Mouse (Mus musculus) T-cell, adult 2 months (primary cell): ENCODE measurements around the gene Axl.

Experiments used
- DNase-seq: peaks from one replicate; pipeline ENCODE4 v3.0.0; 2022; ENCODE audit warnings: low spot score

Axl gene

DNA sequence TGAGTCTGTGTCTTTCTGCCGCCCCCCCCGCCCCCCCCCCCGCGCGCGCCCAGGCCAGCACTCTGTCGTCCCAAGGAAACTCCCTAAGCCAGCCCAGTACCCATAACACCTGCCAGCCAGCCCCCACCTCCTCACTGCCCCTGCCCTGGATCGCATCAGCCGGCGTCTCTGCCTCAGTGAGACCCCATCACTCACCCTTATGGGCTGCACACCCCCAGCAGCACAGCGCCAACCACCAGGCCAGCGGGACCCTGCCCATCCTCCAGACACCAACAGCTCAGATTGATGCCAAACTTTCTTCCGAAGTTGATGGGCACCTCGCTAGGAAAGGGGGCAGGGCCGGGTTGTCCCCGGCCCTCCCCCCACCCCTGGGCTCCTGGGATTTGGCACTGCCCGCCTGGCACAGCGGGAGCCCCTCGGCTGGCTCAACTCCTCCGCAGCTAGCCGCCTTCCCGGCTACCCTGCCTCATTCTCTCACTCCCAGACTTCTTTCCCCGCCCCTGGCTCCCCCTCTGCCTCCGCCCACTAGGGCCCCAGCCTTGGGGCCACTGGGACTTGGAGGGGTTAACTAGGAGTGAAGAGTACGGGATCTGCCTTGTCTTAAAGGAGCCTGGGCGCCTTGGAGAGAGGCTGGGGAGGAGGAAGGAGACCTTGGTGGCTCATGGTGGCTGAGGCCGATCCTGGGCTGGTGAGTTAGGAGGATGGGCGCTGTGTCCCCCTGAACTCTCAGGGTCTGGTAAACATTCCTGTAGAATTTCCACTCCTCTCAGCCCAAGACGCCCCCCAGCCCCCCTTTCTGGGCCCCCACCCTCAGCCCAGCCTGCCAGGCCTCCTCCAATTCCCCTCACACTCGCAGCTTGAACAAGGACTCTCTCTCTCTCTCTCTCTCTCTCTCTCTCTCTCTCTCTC, at the start of gene Axl:
Axl (minus strand) TSS at position 486 of the 909 bp plus-strand sequence.
- DNase-seq = no peak

DNA sequence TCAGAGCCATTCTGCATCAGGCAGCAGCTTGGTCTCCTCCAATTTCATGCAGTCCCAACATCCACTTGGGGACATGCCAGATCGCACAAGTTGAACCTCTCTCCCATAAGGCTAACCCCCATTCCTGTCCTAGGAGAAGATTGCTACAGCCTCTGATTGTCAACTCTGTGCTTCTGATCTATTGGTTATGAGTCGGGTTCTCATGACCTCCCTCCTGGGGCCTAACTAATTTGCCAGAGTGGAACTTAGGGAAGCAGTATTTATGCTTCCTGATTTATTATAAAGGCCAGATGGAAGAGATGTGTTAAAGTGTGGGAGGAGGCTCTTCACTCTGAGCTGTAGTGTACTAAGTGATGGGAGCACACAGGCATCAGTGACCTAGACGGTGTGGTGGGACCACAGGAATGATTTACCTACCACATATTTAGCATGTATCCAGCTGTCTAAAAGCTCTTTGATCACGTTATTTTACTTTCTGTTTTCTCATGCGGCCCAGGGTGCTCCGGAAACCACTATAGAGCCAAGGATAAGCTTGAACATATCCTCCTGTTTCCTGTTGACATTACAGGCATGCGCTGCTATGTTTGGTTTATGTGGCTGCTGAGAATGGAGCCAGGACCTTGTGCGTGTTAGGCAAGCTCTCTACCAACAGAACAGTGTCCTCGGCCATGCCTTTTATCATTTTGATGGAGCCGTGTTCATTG, 46.8 kb upstream of the Axl start:
- peak; percentile 86 for DNase-seq

DNA sequence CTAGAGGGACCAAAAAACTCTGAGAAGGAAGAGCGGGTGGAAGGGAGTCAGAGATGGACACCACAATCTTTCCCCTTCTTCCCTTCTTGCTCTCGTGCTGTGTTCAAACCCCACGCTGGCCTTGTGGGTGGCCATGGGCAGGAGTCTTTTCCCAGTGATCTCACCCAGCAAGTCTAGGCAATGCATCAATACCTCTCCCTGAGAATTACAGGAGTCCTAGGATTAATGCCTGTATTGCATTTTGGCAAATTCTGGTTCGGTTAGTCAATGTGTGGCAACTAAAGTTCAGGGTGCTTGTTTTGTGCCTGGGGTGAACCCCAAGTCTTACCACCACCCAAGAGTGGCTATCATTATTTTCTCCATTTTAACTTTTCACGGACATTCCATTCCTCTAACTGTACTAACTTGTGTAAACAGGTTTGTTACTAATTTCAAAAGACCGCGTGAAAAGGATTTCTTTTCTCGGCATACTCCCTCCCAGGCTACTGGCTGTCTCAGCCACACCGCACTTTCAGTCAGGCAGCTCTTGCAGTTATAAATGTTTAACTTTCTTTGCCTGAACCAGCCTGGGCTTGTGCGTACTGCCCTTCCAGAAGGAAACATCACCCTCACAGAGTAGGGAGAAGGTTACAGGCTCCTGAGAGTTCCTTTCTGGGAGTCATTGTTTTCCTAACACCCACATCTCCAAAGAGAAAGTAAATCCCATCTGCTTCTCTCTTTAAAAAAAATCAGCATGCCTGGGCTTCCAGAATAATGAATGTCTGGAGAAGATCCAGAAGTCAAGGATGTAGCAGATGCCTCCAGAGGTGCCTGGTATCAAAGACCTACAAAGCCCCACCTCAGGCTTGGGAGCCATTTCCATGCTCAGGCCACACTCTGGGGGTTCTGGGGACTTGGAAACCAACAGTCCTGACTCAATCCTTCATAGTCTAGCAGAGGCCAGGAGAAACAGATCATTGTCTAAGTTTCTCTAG, 43.3 kb upstream of the Axl start:
- no peak for DNase-seq

DNA sequence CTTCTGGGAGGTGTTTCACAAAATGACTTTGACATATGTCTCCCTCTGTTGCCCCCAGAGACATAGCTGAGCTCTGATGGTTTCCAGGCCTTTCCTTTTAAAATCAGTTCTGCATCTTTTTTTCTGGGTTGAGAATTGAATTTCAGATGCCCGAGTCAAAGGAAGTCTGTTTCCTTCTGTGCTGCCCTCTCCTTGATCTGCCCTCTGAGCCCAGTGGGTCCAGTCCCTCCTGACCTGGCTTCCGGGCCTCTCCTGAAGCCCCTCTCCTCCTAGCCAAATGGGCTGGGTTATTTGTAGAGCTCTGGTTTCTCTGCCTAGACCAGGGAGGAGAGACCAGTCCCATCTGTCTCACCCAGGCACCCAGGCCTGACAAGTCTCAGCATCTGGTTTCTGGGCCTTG, 41.7 kb upstream of the Axl start:
- no peak for DNase-seq

DNA sequence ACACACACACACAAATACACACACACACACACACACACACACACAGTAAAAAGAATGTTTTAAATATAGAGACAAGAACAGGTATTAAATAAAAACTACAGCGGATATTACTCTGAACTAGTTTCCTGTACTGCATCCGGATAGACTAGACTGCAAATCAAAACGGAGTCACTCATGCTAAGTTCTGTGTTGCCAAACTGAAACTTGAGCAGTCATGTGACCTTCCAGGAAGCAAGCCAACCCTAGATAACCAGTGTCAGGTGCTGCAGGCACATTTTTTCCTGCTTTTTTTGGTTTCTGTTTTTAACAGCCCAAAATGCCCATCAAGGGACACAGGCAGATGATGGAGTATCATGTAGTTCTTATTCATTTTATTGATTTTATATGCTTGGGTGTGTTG, 38.7 kb upstream of the Axl start:
- DNase-seq = peak; percentile 49

DNA sequence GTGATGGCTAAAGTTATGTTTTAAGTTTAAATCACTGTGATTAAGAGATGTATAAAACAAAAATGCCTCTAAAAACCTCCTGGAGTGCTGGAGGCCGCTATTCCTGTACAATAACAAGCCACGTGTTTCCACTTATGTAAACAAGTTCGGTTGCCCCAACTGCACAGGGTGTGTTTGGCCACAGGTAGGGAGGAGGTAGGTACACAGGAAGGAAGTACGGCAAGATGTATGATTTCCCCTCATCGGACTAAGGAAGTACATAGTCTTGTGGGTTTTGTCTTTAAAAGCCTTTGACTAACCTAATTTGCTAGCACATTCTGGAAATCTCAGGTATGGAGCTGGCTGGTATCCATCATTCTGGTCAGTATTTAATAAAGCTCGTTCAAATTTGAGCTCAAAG, 37.5 kb upstream of the Axl start:
- DNase-seq = peak; percentile 41

DNA sequence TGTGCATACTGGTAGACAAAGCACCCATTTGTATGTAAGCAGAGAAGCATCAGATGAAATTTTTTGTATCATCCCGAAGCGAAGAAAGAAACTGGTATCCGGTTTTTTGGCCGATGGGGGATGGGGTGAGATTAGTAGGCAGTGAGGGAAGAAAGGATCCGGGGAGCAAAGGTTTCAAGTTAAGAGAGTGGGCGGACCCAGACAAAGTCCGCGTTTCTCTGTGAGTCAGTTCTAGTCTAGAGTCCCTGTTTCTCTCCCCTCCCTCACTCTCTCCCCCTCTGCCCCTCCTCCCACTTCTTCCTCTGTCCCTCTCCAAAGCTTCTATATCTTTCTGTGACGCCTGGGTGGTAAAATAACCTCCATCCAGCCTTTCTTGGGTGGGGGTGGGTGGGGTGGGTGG, 36.5 kb upstream of the Axl start:
- no peak for DNase-seq

DNA sequence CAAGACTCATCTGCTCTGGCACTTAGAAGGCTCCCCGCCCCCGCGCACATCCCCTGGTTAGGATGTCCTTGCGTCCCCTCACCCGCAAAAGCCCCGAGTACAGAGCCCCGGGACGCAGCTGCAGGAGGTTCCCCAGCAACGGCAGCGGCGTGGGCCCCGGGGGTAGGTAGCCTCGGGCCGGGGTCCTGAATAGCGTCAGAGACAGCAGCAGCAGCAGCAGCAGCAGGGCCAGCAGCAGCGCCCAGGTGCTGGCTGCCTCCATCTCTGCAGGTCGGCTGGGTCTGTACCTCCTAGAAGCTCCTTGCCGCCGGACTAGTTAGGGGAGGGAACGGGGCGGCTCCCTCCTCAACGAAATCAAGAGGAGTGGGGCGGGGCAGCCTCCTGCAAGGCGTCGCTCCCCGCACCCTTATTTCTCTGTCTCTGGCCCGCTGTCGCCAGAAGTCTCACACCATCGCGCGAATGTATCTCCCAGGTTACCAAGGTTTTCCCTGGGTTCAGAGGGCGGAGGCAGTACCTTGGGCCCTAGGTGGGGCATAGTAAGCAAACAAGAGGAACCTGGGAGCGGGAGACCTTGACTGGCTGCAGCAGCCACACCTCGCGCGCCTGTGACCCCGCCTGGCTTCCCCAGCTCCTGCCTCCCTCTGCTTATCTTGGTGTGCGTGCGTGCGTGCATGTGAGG, 27.9 kb upstream of the Axl start, which contains the start of gene Cyp2s1:
Cyp2s1 (minus strand) TSS at position 673 of the 679 bp plus-strand sequence.
- peak; percentile 68 for DNase-seq

DNA sequence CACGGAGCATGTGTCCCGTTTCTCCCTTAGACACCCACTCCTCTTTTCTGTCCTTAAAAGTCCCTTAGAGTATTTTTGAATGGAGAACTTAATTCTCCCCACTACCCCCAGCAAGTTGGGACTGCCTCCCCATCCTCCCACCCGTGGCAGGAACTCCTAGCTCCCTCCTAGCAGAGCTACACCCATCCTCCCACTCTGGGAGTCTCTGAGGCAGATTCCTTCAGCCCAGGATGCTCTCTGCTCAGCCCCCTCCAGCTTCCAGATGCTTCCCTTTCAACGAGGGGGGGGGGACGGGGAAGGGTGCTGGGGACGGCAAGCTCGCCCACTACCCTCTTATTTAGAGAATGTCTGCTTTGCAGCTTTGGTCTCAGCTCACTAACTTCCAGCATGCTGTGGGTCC, 27.1 kb upstream of the Axl start:
- DNase-seq = no peak

DNA sequence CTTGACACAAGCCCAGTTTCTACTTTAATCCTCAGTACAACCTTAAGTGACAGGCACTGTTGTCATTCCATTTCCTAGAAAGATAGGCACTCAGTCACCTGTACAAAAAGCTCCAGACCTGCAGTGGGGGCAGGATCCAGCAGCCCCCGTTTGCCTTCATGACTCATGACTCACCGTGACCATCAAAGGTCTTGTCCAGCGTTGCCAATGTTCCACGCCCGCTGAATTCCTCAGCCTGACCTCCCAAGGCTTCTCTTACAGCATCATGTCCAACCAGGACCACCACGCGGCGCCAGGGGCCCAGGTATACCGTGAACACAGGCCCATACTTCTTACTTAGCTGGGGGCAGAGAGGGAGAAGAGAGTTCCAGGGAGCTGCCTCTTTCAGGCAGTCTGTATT, 26.2 kb upstream of the Axl start:
- DNase-seq = no peak

DNA sequence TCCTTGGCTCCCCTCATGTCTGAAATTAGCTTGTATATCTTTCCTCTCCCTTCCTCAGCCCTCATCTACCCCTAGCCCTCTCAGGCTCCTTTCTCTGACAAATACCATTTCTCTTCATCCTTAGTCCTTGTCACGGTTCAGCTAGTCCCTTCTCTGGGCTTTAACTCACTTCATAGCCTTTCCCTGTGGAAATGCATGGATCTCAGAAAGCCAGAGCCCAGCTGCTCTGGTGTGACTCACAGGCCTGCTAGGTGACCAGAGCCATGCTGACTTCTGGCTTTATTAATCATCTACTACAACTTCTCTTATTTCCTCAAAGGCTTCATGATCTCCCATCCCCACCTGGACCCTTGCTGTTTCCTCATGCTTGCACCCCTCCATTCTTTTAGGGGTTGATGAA, 23.7 kb upstream of the Axl start:
- DNase-seq = no peak

DNA sequence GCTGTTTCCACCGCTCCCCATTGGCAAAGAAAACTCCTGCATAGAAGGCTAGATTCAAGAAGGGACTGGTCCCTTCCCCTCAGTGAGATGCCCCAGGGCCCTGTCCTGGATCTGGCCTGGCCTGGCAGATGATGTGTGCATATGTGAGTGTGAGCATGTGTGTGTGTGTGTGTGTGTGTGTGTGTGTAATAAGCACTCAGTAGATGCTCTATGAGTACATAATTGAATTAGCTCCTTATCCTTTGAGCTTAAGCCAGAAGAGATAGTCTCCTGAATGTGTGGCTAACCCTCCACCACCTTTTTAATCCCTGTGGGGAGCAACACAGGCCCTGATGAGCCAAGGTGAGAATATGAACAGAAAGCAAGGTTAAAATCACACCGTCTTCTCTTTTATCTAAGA, 23.2 kb upstream of the Axl start:
- no peak for DNase-seq

DNA sequence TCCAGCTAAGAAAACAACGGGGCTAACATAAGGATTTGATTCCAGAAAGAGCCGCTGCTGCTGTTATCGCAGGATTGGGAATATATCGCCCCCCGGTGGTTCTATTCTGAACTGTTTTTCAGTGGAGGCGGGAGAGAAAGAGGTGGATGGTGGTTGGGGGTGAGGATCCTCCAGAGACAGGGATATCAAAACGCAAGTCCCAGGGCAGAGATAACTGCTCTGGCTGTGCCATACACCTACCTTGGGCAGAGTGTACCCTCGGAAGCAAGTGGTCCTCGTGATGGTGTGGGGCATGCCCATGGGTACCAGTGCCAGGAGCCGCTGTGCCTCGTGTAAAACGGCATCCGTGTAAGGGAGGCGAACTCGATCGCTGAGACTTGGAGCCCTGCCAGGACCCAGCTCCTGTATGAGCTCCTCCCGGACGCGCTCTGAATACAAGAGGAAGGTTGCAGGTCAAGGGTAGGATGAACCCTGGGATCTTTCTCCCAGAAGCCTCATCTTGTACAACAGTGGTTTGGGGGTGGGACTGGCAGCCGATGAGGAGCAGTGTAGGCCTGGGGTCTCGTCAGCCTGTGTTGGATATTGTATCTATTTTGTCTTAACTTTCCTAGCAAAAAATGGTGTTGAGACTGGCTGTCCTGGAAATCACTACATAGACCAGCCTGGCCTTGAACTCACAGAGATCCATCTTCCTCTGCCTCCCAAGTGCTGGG, 17.3 kb upstream of the Axl start:
- peak; percentile 61 for DNase-seq

DNA sequence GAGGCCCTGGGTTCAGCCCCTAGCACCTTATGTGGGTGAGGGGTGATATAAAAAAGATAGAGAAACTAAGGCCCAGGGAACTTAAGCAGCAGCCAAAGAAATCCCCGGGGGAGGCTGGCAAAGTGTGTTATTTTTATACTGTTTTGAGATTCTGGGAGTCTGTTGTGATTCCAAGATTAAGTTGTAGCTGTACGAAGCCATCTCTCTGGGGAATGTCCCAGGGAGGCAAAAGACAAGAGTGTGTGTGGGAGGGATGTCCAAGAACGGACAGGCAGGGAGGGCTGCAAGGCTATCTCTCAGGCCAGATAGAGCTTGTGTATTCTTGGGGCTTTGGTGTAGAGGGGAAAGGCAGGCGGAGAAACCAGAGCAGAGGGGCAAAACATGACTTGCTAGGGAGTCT, 16.3 kb upstream of the Axl start:
- no peak for DNase-seq

DNA sequence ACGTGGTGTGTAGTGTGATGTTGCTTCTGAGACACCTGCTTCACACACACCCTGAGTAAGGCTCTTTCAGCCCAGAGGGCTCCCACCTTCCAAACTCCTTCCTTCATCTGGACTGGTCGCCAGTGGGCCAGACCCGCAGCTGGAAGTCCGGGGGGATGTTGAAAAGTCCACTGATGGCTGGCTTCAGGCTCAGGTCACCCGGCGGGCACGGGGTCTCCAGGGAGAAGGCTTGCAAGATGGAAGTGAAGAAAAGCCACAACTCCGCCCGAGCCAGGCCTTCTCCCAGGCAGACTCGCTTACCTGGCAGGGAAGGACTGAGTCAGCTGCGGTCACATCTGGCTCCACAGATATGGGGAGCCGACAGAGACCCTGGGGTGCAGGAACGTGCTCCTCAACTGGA, 15.0 kb upstream of the Axl start:
- DNase-seq = no peak

DNA sequence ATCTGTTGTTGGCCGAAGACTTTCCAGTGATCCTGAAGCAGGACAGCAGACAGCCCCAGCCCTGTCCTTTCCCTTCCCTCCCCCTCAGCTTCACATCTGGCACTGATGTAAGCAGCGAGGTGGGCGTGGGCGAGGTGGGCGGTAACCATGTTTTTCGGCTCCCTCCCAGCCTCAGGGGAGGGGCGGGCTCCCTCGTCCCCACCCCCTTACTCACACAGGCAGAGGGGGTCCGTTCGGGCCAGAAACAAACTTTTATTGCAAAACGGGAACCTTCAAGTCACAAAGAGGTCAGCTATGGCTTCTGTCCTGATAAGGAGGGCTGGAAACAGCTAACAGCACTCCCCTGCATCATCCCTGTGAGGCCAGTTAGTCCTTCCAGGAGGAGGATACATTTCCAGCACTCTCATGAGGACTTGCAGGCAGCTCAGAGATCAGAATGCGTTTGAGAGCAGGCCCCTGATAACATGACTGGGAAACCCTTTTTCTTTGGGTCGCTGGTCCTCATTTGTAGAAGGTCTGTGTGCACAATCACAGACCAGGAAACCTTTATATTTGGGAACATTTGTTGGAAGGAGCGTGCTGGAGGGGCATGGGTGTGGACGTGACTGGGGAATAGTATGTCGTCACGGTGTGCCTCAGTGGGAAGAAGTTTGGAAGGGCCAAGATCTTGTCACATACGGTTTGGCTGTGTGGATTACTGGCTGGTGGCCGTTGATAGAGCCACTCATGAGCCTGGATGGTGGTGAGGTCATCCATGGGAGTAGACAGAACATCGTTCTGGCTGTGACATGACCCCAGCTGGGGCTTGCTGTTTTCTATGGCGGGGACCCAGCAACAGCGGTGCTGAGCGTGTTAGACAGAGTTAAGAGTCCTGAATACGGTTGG, 14.0 kb upstream of the Axl start:
- no peak for DNase-seq

DNA sequence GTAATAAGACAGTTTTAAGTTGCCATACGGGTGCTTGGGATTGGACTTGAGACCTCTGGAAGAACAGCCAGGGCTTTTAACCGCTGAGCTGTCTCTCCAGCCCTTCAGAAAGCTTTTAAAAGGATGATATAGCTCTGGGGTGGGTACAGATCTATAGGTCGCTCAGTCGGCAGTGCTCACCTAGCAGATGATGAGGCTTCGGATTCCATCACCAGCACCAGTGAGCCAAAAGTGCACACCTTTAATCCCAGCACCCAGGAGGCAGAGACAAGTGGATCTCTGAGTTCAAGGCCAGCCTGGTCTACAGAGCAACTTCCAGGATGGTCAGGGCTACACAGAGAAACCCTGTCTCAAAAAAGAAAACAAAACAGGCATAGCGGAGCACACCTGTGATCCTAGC, 12.5 kb upstream of the Axl start:
- DNase-seq = no peak

DNA sequence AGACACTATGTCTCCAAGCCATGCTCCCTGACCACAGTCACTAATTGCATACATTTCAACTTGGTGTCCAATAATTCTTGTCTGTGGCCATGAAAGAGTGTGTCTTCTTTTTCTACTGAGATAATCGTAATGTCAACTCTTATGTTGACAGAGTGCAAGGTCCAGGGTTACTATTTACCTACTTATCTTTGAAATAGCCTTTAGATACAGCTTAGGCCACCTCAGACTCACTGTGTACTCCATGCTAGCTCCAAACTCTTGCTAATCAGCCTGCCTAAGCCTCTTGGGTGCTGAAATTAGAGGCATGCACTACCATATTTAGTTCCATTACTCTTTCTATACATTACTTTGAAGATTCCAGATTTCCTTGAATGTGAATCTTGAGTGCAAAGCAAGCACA, 10.9 kb upstream of the Axl start:
- no peak for DNase-seq

DNA sequence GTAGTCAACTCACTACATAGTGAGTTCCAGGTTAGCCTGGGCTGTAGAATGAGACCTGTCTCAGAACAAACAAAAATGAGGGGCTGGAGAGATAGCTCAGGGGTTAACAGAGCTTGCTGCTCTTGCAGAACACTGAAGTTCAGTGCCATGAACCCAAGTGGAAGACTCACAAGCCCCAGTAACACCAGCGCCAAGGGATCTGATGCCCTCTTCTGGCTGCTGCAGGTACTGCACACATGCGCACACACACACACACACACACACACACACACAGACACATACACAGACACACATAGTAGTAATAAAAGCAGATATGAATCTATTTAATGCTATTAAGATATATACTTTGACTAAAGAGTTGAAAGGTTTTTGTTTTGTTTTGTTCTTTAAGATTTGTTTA, 10.0 kb upstream of the Axl start:
- DNase-seq = no peak

DNA sequence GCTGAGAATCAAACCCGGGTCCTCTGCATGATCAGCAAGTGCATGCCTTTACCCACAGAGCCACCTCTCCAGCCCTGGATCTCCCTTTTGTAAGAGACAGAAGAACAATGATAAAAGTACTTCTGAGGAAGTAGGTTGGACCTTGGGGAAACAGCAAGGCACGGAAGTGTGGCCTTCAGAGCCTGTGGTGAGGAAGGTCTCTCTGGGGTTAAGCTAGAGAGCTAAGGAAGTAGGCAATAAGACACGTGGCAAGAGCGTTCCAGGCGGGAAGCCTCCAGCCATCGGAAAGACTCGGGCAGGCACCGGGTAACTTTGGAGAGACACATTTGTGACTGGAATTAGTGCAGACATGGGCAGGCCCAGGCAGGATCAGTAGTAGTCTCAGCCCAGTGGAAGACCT, 6.3 kb upstream of the Axl start:
- no peak for DNase-seq
